Mouse (Mus musculus) myocyte (in vitro differentiated cells): ENCODE measurements at regions not wholly inside any gene's neighbourhood (a gene's known extent, or its start where the extent isn't known, plus 50 kb on each side); places are given as distances from the start of the nearest gene placed in this dataset.

ENCODE experiments used
- H3K27me3 ChIP-seq: one replicate; pipeline ENCODE4 v1.6.1; 2011; ENCODE audit not compliant: control insufficient read depth, insufficient read depth, insufficient read length
- H3K36me3 ChIP-seq: one replicate; pipeline ENCODE4 v1.6.1; 2011; ENCODE audit not compliant: control insufficient read depth, insufficient read depth
- H3K4me2 ChIP-seq: one replicate; pipeline ENCODE4 v1.6.1; 2011; ENCODE audit warnings: low read depth, control low read depth
- H3K4me3 ChIP-seq: one replicate; pipeline ENCODE4 v1.5.1; 2011; ENCODE audit warnings: mild to moderate bottlenecking, control low read depth, moderate library complexity
- H3K79me2 ChIP-seq: one replicate; pipeline ENCODE4 v1.6.1; 2011; ENCODE audit not compliant: control insufficient read depth, insufficient read depth
- H3ac ChIP-seq: one replicate; pipeline ENCODE4 v1.6.1; 2011; ENCODE audit not compliant: control insufficient read depth, insufficient read length
- CEBPB ChIP-seq: IDR thresholded peaks from 2 replicates; pipeline ENCODE4 v1.6.1; 2011; ENCODE audit warnings: mild to moderate bottlenecking, moderate library complexity; ENCODE audit not compliant: poor library complexity, insufficient read depth, severe bottlenecking
- E2F4 ChIP-seq: IDR thresholded peaks from one replicate; pipeline ENCODE4 v1.6.1; 2011; ENCODE audit warnings: mild to moderate bottlenecking, control low read depth, moderate library complexity; ENCODE audit not compliant: insufficient read depth
- MAX ChIP-seq: IDR thresholded peaks from one replicate; pipeline ENCODE4 v1.6.1; 2011; ENCODE audit warnings: low read depth, mild to moderate bottlenecking, control low read depth
- MYOD1 ChIP-seq, 3 experiments: IDR thresholded peaks; one replicate each; pipeline ENCODE4 v1.6.1; 2011; ENCODE audit warnings: control low read depth in 2 of 3, low read depth in 2 of 3, mild to moderate bottlenecking in 2 of 3, moderate library complexity in 1 of 3; ENCODE audit not compliant: insufficient read length in 2 of 3, control insufficient read depth in 1 of 3
- MYOG ChIP-seq, 3 experiments: IDR thresholded peaks; one replicate each; pipeline ENCODE4 v1.6.1; 2011; ENCODE audit warnings: control low read depth in 2 of 3, low read depth in 2 of 3, mild to moderate bottlenecking in 2 of 3; ENCODE audit not compliant: insufficient read length in 2 of 3, control insufficient read depth in 1 of 3, insufficient read depth in 1 of 3
- POLR2A ChIP-seq: IDR thresholded peaks from one replicate; pipeline ENCODE4 v1.6.1; 2011; ENCODE audit warnings: low read depth, mild to moderate bottlenecking, control low read depth, moderate library complexity; ENCODE audit not compliant: insufficient read length
- POLR2AphosphoS2 ChIP-seq: IDR thresholded peaks from one replicate; pipeline ENCODE4 v1.6.1; 2011; ENCODE audit warnings: low read depth, control low read depth; ENCODE audit not compliant: insufficient read length
- REST ChIP-seq: IDR thresholded peaks from one replicate; pipeline ENCODE4 v1.6.1; 2011; ENCODE audit warnings: mild to moderate bottlenecking, control low read depth, moderate library complexity; ENCODE audit not compliant: insufficient read depth, insufficient read length
- SRF ChIP-seq: IDR thresholded peaks from one replicate; pipeline ENCODE4 v1.6.1; 2011; ENCODE audit warnings: low read depth; ENCODE audit not compliant: control insufficient read depth, insufficient read length
- TCF12 ChIP-seq: IDR thresholded peaks from one replicate; pipeline ENCODE4 v1.6.1; 2011; ENCODE audit warnings: mild to moderate bottlenecking, control low read depth; ENCODE audit not compliant: poor library complexity, insufficient read depth, severe bottlenecking
- TCF3 ChIP-seq: IDR thresholded peaks from one replicate; pipeline ENCODE4 v1.6.1; 2011; ENCODE audit warnings: low read depth, control low read depth; ENCODE audit not compliant: insufficient read length
- USF1 ChIP-seq: IDR thresholded peaks from one replicate; pipeline ENCODE4 v1.6.1; 2011; ENCODE audit warnings: low read depth, mild to moderate bottlenecking, control low read depth, moderate library complexity

GRCm38 (mm10) chr5:51203266-51203665, 364.3 kb downstream of the Ppargc1a start:
- H3ac ChIP-seq: no peak overlapping the region
- no peaks in the 10 kb centered on the region for H3K79me2 ChIP-seq
- H3K4me3 ChIP-seq: no peak overlapping the region
- TF ChIP-seq E2F4 (no peak), SRF (no peak), REST (no peak), CEBPB (no peak), MYOG (IDR thresholded peaks at IDR 0.05; ENCODE audit: control insufficient read depth in 1 of 3, insufficient read depth in 1 of 3, insufficient read length in 2 of 3, low read depth in 2 of 3) (no peak), MAX (no peak), TCF12 (no peak), POLR2AphosphoS2 (no peak), MYOD1 (IDR thresholded peaks at IDR 0.05; ENCODE audit: control insufficient read depth in 1 of 3, insufficient read length in 2 of 3, low read depth in 2 of 3) (no peak), TCF3 (no peak), USF1 (no peak), POLR2A (no peak)
- H3K36me3 ChIP-seq: no peaks in the 10 kb centered on the region
- H3K4me2 ChIP-seq: no peak overlapping the region
- no peaks in the 10 kb centered on the region for H3K27me3 ChIP-seq

- no peak overlapping the region for H3K4me2 ChIP-seq
- H3K4me3 ChIP-seq: no peak overlapping the region
- no peaks in the 10 kb centered on the region for H3K27me3 ChIP-seq
- H3K36me3 ChIP-seq: no peaks in the 10 kb centered on the region
- no peak overlapping the region for H3ac ChIP-seq
- no peaks in the 10 kb centered on the region for H3K79me2 ChIP-seq
- TF ChIP-seq TCF12: no peak
- TF ChIP-seq TCF3: no peak
- no peak for TF ChIP-seq POLR2A
Measured at GRCm38 (mm10) chr5:51202525-51203215, 364.9 kb downstream of the Ppargc1a start.

- Histone ChIP-seq H3K27me3 (no peaks in the 10 kb centered on the region), H3K4me3 (no peak overlapping the region), H3K4me2 (no peak overlapping the region), H3K36me3 (no peaks in the 10 kb centered on the region), H3K79me2 (no peaks in the 10 kb centered on the region), H3ac (no peak overlapping the region)
- TF ChIP-seq POLR2AphosphoS2 (no peak), POLR2A (no peak), MAX (no peak), USF1 (no peak), REST (no peak), TCF12 (no peak), E2F4 (no peak), TCF3 (no peak), MYOG (IDR thresholded peaks at IDR 0.05; ENCODE audit: control insufficient read depth in 1 of 3, insufficient read depth in 1 of 3, insufficient read length in 2 of 3, low read depth in 2 of 3) (no peak), SRF (no peak), MYOD1 (IDR thresholded peaks at IDR 0.05; ENCODE audit: control insufficient read depth in 1 of 3, insufficient read length in 2 of 3, low read depth in 2 of 3) (no peak), CEBPB (no peak)
Measured at GRCm38 (mm10) chr5:51196393-51197347, 370.9 kb downstream of the Ppargc1a start.

- Histone ChIP-seq H3K27me3 (no peaks in the 10 kb centered on the region), H3ac (no peak overlapping the region), H3K36me3 (no peaks in the 10 kb centered on the region), H3K4me3 (no peak overlapping the region), H3K4me2 (no peak overlapping the region), H3K79me2 (no peaks in the 10 kb centered on the region)
- TF ChIP-seq USF1 (no peak), POLR2AphosphoS2 (no peak), REST (no peak), TCF3 (no peak), E2F4 (no peak), CEBPB (no peak)
Measured at GRCm38 (mm10) chr5:51190661-51191060, 376.9 kb downstream of the Ppargc1a start.

GRCm38 (mm10) chr5:51169828-51170227, 397.7 kb downstream of the Ppargc1a start:
- H3ac ChIP-seq: no peak overlapping the region
- H3K4me2 ChIP-seq: no peak overlapping the region
- no peaks in the 10 kb centered on the region for H3K36me3 ChIP-seq
- H3K4me3 ChIP-seq: no peak overlapping the region
- no peaks in the 10 kb centered on the region for H3K79me2 ChIP-seq
- H3K27me3 ChIP-seq: no peaks in the 10 kb centered on the region
- TF ChIP-seq SRF (no peak), MYOG (IDR thresholded peaks at IDR 0.05; ENCODE audit: control insufficient read depth in 1 of 3, insufficient read depth in 1 of 3, insufficient read length in 2 of 3, low read depth in 2 of 3) (no peak), USF1 (no peak), CEBPB (no peak), MAX (no peak), E2F4 (no peak), TCF3 (no peak)
